Mouse (Mus musculus) heart, adult 11 months (tissue): ENCODE results near the gene Adcy5.

ENCODE experiments used
- DNase-seq: peaks from one replicate; pipeline ENCODE4 v3.0.0; 2022

Gene Adcy5

DNA sequence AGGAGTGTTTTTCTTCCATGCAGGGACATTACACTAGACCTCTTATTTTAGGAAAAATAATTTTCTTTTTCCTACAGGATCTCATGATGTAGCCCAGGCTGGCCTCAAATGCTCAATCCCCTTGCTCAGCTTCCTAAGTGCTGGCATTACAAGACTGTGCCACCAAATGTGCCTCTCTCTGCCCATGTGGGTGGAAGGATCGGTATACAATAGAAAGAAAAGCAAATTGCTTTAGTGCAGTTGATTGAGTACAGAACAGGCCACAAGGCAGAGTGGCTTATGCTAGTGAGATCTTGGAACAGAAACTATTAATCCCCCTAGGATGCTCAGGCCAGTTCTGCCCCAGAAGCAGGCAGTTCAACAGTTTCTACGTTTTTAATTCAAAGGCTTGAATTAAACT, 165.1 kb downstream of the Adcy5 start:
- DNase-seq = no peak

DNA sequence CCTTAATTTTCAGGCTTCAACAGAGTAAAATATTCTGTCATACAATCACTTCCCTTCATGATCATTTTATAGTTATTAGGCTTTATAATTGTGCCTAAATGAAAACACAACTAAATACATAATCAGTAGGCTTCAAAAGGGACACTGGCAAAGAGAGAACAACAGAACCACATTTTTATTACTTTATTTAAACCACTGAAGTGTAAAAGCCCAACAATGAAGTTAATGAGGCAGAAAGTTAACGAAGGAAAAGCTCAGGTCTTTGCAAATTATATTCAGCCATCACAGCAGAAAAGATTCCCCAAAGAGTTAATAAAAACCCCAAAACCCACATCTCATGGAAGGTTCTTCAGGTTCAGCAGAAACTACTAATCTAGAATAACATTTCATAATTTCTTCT, 175.8 kb downstream of the Adcy5 start:
- no peak for DNase-seq
